Mouse (Mus musculus): ENCODE measurements around the gene Gm20741. TPM values are rescaled to one million over a fixed set of nuclear protein-coding genes. Genes with fewer than 3 reads are reported as not detected.

Gm20741 gene
- polyA plus RNA-seq (2017; shearing (Covaris generic)) = not detected

GRCm38 (mm10) chr16:88811827-88812226 is at the start of gene Gm20741:
Gene Gm20741, minus strand, starts transcription at chr16:88812220.

GRCm38 (mm10) chr16:88826095-88826652 is 14.2 kb upstream of the Gm20741 start, which contains the start of gene Krtap14:
Gene Krtap14, minus strand, starts transcription at chr16:88826145.

GRCm38 (mm10) chr16:88820066-88820465 is 8.0 kb upstream of the Gm20741 start, which contains the start of gene Krtap15:
Gene Krtap15, plus strand, starts transcription at chr16:88820215.

GRCm38 (mm10) chr16:88777596-88777995 is 34.4 kb downstream of the Gm20741 start, which contains the start of gene Gm5965:
Gene Gm5965, plus strand, starts transcription at chr16:88777896.

GRCm38 (mm10) chr16:88774106-88774505 is 37.9 kb downstream of the Gm20741 start, which contains the start of gene 2310057N15Rik:
Gene 2310057N15Rik, minus strand, starts transcription at chr16:88774206.

Other genes with a start within 250 kb of the Gm20741 start
- gene Cldn8, start 249.0 kb downstream of the Gm20741 start, polyA plus RNA-seq (2017; shearing (Covaris generic)) = under 1 TPM in 1 of 2 experiments, not detected in 1; 0.51 TPM
- not detected for gene Krtap24-1, start 199.9 kb downstream of the Gm20741 start, polyA plus RNA-seq (2017; shearing (Covaris generic))
- not detected for gene 2310079G19Rik, start 184.6 kb downstream of the Gm20741 start, polyA plus RNA-seq (2017; shearing (Covaris generic))
- gene Krtap26-1, start 164.4 kb downstream of the Gm20741 start, polyA plus RNA-seq (2017; shearing (Covaris generic)) = under 1 TPM in 1 of 2 experiments, not detected in 1; 0.29 TPM
- gene Krtap27-1, start 140.5 kb downstream of the Gm20741 start, polyA plus RNA-seq (2017; shearing (Covaris generic)) = not detected
- gene 2310061N02Rik, start 104.3 kb downstream of the Gm20741 start, polyA plus RNA-seq (2017; shearing (Covaris generic)) = not detected
- under 1 TPM in 1 of 2 experiments, not detected in 1; 0.51 TPM for gene Krtap13-1, start 83.4 kb downstream of the Gm20741 start, polyA plus RNA-seq (2017; shearing (Covaris generic))
- not detected for gene Krtap13, start 60.6 kb downstream of the Gm20741 start, polyA plus RNA-seq (2017; shearing (Covaris generic))
- gene 2310034C09Rik, start 53.4 kb downstream of the Gm20741 start, polyA plus RNA-seq (2017; shearing (Covaris generic)) = not detected
- gene 2310057N15Rik, start 38.0 kb downstream of the Gm20741 start, polyA plus RNA-seq (2017; shearing (Covaris generic)) = not detected
- gene Gm5965, start 34.3 kb downstream of the Gm20741 start, polyA plus RNA-seq (2017; shearing (Covaris generic)) = not detected
- gene Krtap15, start 8.0 kb upstream of the Gm20741 start, polyA plus RNA-seq (2017; shearing (Covaris generic)) = not detected
- not detected for gene Krtap14, start 13.9 kb upstream of the Gm20741 start, polyA plus RNA-seq (2017; shearing (Covaris generic))
- 1 to 10 TPM in 1 of 2 experiments, not detected in 1; 1.2 TPM for gene Krtap19-1, start 57.2 kb upstream of the Gm20741 start, polyA plus RNA-seq (2017; shearing (Covaris generic))
- gene Krtap19-2, start 62.0 kb upstream of the Gm20741 start, polyA plus RNA-seq (2017; shearing (Covaris generic)) = not detected
- gene Krtap19-3, start 65.8 kb upstream of the Gm20741 start, polyA plus RNA-seq (2017; shearing (Covaris generic)) = under 1 TPM in 1 of 2 experiments, not detected in 1; 0.31 TPM
- gene Krtap19-4, start 72.9 kb upstream of the Gm20741 start, polyA plus RNA-seq (2017; shearing (Covaris generic)) = not detected
- gene Krtap19-5, start 84.2 kb upstream of the Gm20741 start, polyA plus RNA-seq (2017; shearing (Covaris generic)) = not detected
- gene Krtap19-9b, start 120.0 kb upstream of the Gm20741 start, polyA plus RNA-seq (2017; shearing (Covaris generic)) = not detected
- 1 to 10 TPM in 1 of 2 experiments, not detected in 1; 1.1 TPM for gene Krtap16-3, start 150.7 kb upstream of the Gm20741 start, polyA plus RNA-seq (2017; shearing (Covaris generic))
- not detected for gene Krtap22-2, start 198.5 kb upstream of the Gm20741 start, polyA plus RNA-seq (2017; shearing (Covaris generic))
- not detected for gene Gm10229, start 203.1 kb upstream of the Gm20741 start, polyA plus RNA-seq (2017; shearing (Covaris generic))
- not detected for gene Krtap6-1, start 219.5 kb upstream of the Gm20741 start, polyA plus RNA-seq (2017; shearing (Covaris generic))
- gene Gm10228, start 229.3 kb upstream of the Gm20741 start, polyA plus RNA-seq (2017; shearing (Covaris generic)) = under 1 TPM in 1 of 2 experiments, not detected in 1; 0.40 TPM
- not detected for gene Krtap6-5, start 235.7 kb upstream of the Gm20741 start, polyA plus RNA-seq (2017; shearing (Covaris generic))